Mouse (Mus musculus): ENCODE measurements at regions not wholly inside any gene's neighbourhood (a gene's known extent, or its start where the extent isn't known, plus 50 kb on each side); places are given as distances from the start of the nearest gene placed in this dataset.

GRCm38 (mm10) chr6:89259406-89259994 is 102.9 kb downstream of the Plxna1 start:
- no peak for DNase-seq

- no peak for DNase-seq
These were observed 99.5 kb downstream of the Plxna1 start for GRCm38 (mm10) chr6:89262958-89263357.

- no peak for DNase-seq
These were observed 97.1 kb downstream of the Plxna1 start for GRCm38 (mm10) chr6:89265296-89265695.
